Mouse (Mus musculus): ENCODE data around the gene Mbnl1.

DNA sequence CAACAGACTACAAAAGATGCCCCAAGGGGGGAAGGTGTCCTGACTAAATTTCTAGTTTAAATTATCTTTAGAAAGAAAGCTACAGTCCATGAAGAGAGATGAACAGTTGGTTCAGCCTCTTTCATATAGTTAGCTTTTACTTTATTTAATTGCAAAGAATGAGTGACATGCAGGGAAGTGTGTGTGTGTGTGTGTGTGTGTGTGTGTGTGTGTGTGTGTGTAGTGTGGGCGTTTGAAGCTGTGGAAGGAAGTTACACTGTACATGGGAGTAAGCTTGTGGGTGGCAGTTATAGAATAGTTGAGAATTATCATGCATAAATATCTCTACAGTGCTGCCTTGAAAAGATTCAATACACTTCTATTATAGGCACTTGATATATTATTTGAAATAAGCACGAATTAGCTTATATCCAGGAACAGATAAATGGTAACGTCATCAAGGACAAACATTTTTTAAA, 14.1 kb downstream of the Mbnl1 start:
- TF ChIP-seq CTCF (IDR thresholded peaks at IDR 0.05; ENCODE audit: insufficient read depth, low read depth, low read length) (no peak), POLR2A (IDR thresholded peaks at IDR 0.05; ENCODE audit: insufficient read depth, low read depth, low read length) (no peak)
